In genomic region chr14:61995253-61995652, GRCm38 (mm10) we compare ENCODE assay signal across 20 mouse cellular contexts.
DNase-seq lines count a peak whose midpoint lies in the region; ATAC-seq lines count a peak whose summit lies in the region.
"Had no signal": no experiment of that assay in that cellular context is flagged by ENCODE, and none has a peak within 500 bp of the region (broad histone marks: within the 10 kb centered on the region; RNA-seq: fewer than 3 reads in every experiment).

No protein-coding gene starts in this region.

- H3K27ac ChIP-seq in forebrain, embryonic 12.5 days, result no peak overlapping the region
- H3K27ac ChIP-seq: heart, adult 2 months; heart, embryonic 15.5 days; hindbrain, embryonic 10.5 days; liver, embryonic 12.5 days; lung, embryonic 15.5 days; macrophage; midbrain, embryonic 13.5 days had no signal

- peak; percentile 4 for DNase-seq in A20 (ENCODE audit: low read depth, low spot score)
- peak; percentile 45 for DNase-seq in thymus, postnatal 14 days
- DNase-seq in lung, postnatal 10 days, result no peak
- DNase-seq in heart, postnatal 4 days, result no peak
- DNase-seq: adrenal gland, postnatal 36 days; cerebellum, adult 2 months; gastrocnemius, postnatal 14 days; heart, adult 2 months; kidney, postnatal 4 days; layer of hippocampus, adult 9-11 months had no signal

- no peak overlapping the region for H3K9ac ChIP-seq in forebrain, embryonic 12.5 days
- H3K9ac ChIP-seq: heart, embryonic 15.5 days; liver, embryonic 12.5 days; lung, embryonic 15.5 days; midbrain, embryonic 13.5 days had no signal

- H3K4me2 ChIP-seq in forebrain, embryonic 12.5 days, result no peak overlapping the region
- H3K4me2 ChIP-seq: heart, embryonic 15.5 days; liver, embryonic 12.5 days; lung, embryonic 15.5 days; midbrain, embryonic 13.5 days had no signal

- peak; percentile 37 for ATAC-seq in CD4-positive, CD25-positive, alpha-beta regulatory T cell, adult 4 months
- ATAC-seq in megakaryocyte, adult 5-6 weeks (ENCODE audit: poor library complexity, severe bottlenecking), result peak; percentile 68
- ATAC-seq in forebrain, embryonic 12.5 days (ENCODE audit: low FRiP score), result no peak
- ATAC-seq: forebrain, embryonic 14.5 days; liver, embryonic 12.5 days; midbrain, embryonic 13.5 days had no signal

- WGBS in forebrain, embryonic 12.5 days, result 90% methylated on average over 1 of the region's 1 CpGs

- no peaks in the 10 kb centered on the region for H3K4me1 ChIP-seq in forebrain, embryonic 12.5 days
- H3K4me1 ChIP-seq: heart, embryonic 15.5 days; hindbrain, embryonic 10.5 days; liver, embryonic 12.5 days; lung, embryonic 15.5 days; midbrain, embryonic 13.5 days had no signal

- no peak overlapping the region for H3K4me3 ChIP-seq in forebrain, embryonic 12.5 days (replicated peaks)
- H3K4me3 ChIP-seq: heart, adult 2 months; heart, embryonic 15.5 days; hindbrain, embryonic 10.5 days; liver, embryonic 12.5 days; lung, embryonic 15.5 days; midbrain, embryonic 13.5 days had no signal

- no peaks in the 10 kb centered on the region for H3K27me3 ChIP-seq in forebrain, embryonic 12.5 days
- H3K27me3 ChIP-seq: heart, embryonic 15.5 days; liver, embryonic 12.5 days; lung, embryonic 15.5 days; midbrain, embryonic 13.5 days had no signal

- H3K36me3 ChIP-seq in forebrain, embryonic 12.5 days (replicated peaks), result no peaks in the 10 kb centered on the region
- H3K36me3 ChIP-seq: heart, embryonic 15.5 days; hindbrain, embryonic 10.5 days; liver, embryonic 12.5 days; lung, embryonic 15.5 days; midbrain, embryonic 13.5 days had no signal

- no peaks in the 10 kb centered on the region for H3K9me3 ChIP-seq in forebrain, embryonic 12.5 days
- H3K9me3 ChIP-seq: heart, embryonic 15.5 days; hindbrain, embryonic 10.5 days; liver, embryonic 12.5 days; lung, embryonic 15.5 days; midbrain, embryonic 13.5 days had no signal

Comparison
In these comparisons a context has a peak if more than half of its experiments do, and no peak if none do; other contexts are left out.
1. DNase-seq: peak in A20 (single experiment) and thymus, postnatal 14 days (single experiment); none in lung, postnatal 10 days (single experiment) and heart, postnatal 4 days (single experiment).